Mouse (Mus musculus): ENCODE results near the gene Lingo1. TPM values are rescaled to one million over a fixed set of nuclear protein-coding genes. Genes with fewer than 3 reads are reported as not detected.

Lingo1 gene
- total and polyA plus RNA-seq, 3 experiments, result 0.11 TPM; not detected in 2

DNA sequence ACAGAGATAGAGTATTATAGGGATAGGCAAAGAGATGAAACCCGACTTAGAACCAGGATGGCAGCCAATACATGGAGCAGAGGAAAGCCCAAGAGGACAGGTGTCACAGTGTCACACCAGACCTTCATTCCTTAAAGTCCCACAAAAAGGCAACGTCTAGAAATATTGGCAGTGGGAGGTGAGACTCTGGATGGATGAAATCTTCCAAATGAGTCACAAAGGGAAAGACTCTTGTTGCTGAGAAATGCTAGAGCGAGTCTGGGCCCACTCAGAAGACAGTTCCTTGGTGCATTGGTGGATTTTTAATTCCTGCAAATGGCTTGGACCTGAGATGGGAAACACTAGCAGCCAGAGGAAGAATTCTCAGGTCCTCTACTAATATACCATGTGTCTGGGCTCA lies 102.2 kb downstream of the Lingo1 start:
- Histone ChIP-seq H3K27me3 (ENCODE audit: insufficient read depth, low read length) (no peaks in the 10 kb centered on the region), H3K9me3 (replicated peaks) (no peaks in the 10 kb centered on the region), H3K4me1 (ENCODE audit: insufficient read depth, low read depth, low read length) (no peaks in the 10 kb centered on the region), H3K4me3 (ENCODE audit: low read depth, low read length) (no peak overlapping the region), H3K36me3 (replicated peaks) (no peaks in the 10 kb centered on the region)
- DNase-seq (ENCODE audit: low spot score), result no peak
- ATAC-seq (ENCODE audit: extremely low read depth, insufficient number of reproducible peaks, low FRiP score, poor library complexity, severe bottlenecking), result no peak
- TF ChIP-seq GATA2 (IDR thresholded peaks at IDR 0.05; ENCODE audit: borderline replicate concordance, low read depth, low read length) (no peak), GATA1 (IDR thresholded peaks at IDR 0.05; ENCODE audit: borderline replicate concordance, low read length) (no peak), POLR2AphosphoS5 (IDR thresholded peaks at IDR 0.05; ENCODE audit: insufficient replicate concordance, low read depth, low read length) (no peak), TAL1 (conservative IDR thresholded peaks at IDR 0.05; ENCODE audit: low read depth, low read length) (no peak), CTCF (IDR thresholded peaks at IDR 0.05; ENCODE audit: low read depth, low read length) (no peak)

DNA sequence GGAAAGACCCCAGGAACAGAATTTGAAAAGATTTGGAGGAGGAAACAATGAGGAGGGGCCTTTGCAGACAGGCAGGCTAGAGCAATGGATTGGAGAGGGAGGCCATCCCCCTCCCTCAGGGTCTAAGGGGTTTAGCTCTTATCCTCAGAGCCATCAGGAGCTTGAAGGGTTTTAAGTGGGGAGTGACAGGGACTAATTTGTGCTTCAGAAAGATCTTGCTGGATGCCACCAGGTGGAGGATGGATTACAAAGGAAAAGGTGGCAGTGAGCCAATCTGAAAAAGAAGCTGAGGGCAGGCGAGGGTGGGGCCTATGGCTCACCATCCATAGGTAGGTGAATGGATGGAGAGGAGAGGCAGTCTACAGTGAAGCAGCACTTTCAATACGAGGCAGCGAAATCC lies 105.0 kb downstream of the Lingo1 start:
- H3K4me3 ChIP-seq (ENCODE audit: low read depth, low read length), result no peak overlapping the region
- ATAC-seq (ENCODE audit: extremely low read depth, insufficient number of reproducible peaks, low FRiP score, poor library complexity, severe bottlenecking), result no peak
- no peaks in the 10 kb centered on the region for H3K9me3 ChIP-seq (replicated peaks)
- no peaks in the 10 kb centered on the region for H3K36me3 ChIP-seq (replicated peaks)
- no peaks in the 10 kb centered on the region for H3K4me1 ChIP-seq (ENCODE audit: insufficient read depth, low read depth, low read length)
- TF ChIP-seq POLR2AphosphoS5 (IDR thresholded peaks at IDR 0.05; ENCODE audit: insufficient replicate concordance, low read depth, low read length) (no peak), GATA2 (IDR thresholded peaks at IDR 0.05; ENCODE audit: borderline replicate concordance, low read depth, low read length) (no peak), TAL1 (conservative IDR thresholded peaks at IDR 0.05; ENCODE audit: low read depth, low read length) (no peak), GATA1 (IDR thresholded peaks at IDR 0.05; ENCODE audit: borderline replicate concordance, low read length) (no peak), CTCF (IDR thresholded peaks at IDR 0.05; ENCODE audit: low read depth, low read length) (no peak)
- H3K27me3 ChIP-seq (ENCODE audit: insufficient read depth, low read length), result no peaks in the 10 kb centered on the region
- DNase-seq (ENCODE audit: low spot score), result no peak

DNA sequence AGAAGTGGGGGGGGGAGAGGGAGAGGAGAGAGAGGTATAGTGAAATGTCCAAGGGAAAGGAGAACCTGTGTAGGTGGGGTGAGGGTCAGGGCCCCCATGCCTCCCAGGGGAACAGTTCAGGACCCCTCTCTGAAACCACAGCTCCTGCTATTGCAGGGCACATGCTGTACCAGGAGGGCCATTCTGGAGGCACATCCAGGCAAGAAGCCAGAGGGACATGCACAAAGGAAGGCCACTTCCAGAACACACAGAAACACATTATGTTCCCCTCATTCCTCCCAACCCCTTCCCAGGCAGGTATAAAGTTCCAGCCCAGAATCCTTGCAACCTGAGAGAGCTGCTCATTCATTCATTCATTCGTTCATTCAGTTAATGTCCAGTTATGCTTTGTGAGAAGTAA lies 105.6 kb downstream of the Lingo1 start:
- no peak for DNase-seq (ENCODE audit: low spot score)
- Histone ChIP-seq H3K9me3 (replicated peaks) (no peaks in the 10 kb centered on the region), H3K27me3 (ENCODE audit: insufficient read depth, low read length) (0 out of 2 replicates have a peak, but pooled peaks cover 2% of the 10 kb centered on the region), H3K4me3 (ENCODE audit: low read depth, low read length) (no peak overlapping the region), H3K36me3 (replicated peaks) (no peaks in the 10 kb centered on the region), H3K4me1 (ENCODE audit: insufficient read depth, low read depth, low read length) (no peaks in the 10 kb centered on the region)
- TF ChIP-seq CTCF (IDR thresholded peaks at IDR 0.05; ENCODE audit: low read depth, low read length), result no peak
- no peak for ATAC-seq (ENCODE audit: extremely low read depth, insufficient number of reproducible peaks, low FRiP score, poor library complexity, severe bottlenecking)

DNA sequence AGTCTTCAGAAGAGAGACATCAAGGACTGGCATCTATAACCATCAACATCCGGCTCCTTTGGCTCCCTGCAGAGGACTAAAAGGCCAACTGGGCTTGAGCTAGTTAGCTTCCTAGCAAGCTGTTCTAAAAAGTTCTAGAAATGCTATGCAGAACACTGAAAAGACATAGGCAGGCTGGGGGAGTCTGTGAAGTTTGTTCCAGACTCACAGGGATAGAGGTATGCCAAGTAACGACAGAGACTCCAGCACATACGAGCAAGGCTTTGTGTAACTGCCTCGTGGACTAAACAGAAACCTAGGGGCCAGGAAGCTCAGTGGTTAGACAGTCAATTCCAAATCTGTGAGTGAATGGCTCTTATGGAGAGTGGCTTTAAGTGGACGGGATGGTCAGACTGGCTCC lies 108.8 kb downstream of the Lingo1 start:
- Histone ChIP-seq H3K27me3 (ENCODE audit: insufficient read depth, low read length) (peaks cover 10% of the 10 kb centered on the region; the same call in 1 of the 2 replicates), H3K9me3 (replicated peaks) (no peaks in the 10 kb centered on the region), H3K36me3 (replicated peaks) (no peaks in the 10 kb centered on the region), H3K4me3 (ENCODE audit: low read depth, low read length) (no peak overlapping the region), H3K4me1 (ENCODE audit: insufficient read depth, low read depth, low read length) (no peaks in the 10 kb centered on the region)
- ATAC-seq (ENCODE audit: extremely low read depth, insufficient number of reproducible peaks, low FRiP score, poor library complexity, severe bottlenecking) (no peak), DNase-seq (ENCODE audit: low spot score) (no peak)
- TF ChIP-seq GATA1 (IDR thresholded peaks at IDR 0.05; ENCODE audit: borderline replicate concordance, low read length), result no peak
- TF ChIP-seq GATA2 (IDR thresholded peaks at IDR 0.05; ENCODE audit: borderline replicate concordance, low read depth, low read length), result no peak
- TF ChIP-seq POLR2AphosphoS5 (IDR thresholded peaks at IDR 0.05; ENCODE audit: insufficient replicate concordance, low read depth, low read length), result no peak
- TF ChIP-seq TAL1 (conservative IDR thresholded peaks at IDR 0.05; ENCODE audit: low read depth, low read length), result no peak
- TF ChIP-seq CTCF (IDR thresholded peaks at IDR 0.05; ENCODE audit: low read depth, low read length), result no peak

DNA sequence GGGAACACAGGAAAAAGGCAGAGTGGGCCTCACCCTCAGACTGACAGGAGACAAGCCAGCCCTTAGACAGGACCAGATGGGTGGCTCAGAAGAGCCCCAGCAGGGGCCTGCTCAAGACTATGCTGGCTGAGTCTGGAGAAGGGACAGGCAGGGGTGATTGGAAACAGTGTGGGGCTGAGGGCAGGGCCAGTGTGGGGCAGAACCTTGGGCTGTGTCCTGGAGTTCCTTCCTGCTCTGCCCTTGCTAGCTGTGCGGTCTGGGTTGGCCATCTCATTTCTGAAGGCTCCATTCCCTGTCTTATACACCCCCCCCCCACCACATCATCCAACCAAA lies 109.2 kb downstream of the Lingo1 start:
- Histone ChIP-seq H3K9me3 (replicated peaks) (no peaks in the 10 kb centered on the region), H3K36me3 (replicated peaks) (no peaks in the 10 kb centered on the region), H3K4me3 (ENCODE audit: low read depth, low read length) (no peak overlapping the region), H3K27me3 (ENCODE audit: insufficient read depth, low read length) (peaks cover 10% of the 10 kb centered on the region; the same call in 1 of the 2 replicates), H3K4me1 (ENCODE audit: insufficient read depth, low read depth, low read length) (no peaks in the 10 kb centered on the region)
- ATAC-seq (ENCODE audit: extremely low read depth, insufficient number of reproducible peaks, low FRiP score, poor library complexity, severe bottlenecking) (no peak), DNase-seq (ENCODE audit: low spot score) (no peak)
- TF ChIP-seq TAL1 (conservative IDR thresholded peaks at IDR 0.05; ENCODE audit: low read depth, low read length) (no peak), GATA2 (IDR thresholded peaks at IDR 0.05; ENCODE audit: borderline replicate concordance, low read depth, low read length) (no peak), POLR2AphosphoS5 (IDR thresholded peaks at IDR 0.05; ENCODE audit: insufficient replicate concordance, low read depth, low read length) (no peak), GATA1 (IDR thresholded peaks at IDR 0.05; ENCODE audit: borderline replicate concordance, low read length) (no peak), CTCF (IDR thresholded peaks at IDR 0.05; ENCODE audit: low read depth, low read length) (no peak)

DNA sequence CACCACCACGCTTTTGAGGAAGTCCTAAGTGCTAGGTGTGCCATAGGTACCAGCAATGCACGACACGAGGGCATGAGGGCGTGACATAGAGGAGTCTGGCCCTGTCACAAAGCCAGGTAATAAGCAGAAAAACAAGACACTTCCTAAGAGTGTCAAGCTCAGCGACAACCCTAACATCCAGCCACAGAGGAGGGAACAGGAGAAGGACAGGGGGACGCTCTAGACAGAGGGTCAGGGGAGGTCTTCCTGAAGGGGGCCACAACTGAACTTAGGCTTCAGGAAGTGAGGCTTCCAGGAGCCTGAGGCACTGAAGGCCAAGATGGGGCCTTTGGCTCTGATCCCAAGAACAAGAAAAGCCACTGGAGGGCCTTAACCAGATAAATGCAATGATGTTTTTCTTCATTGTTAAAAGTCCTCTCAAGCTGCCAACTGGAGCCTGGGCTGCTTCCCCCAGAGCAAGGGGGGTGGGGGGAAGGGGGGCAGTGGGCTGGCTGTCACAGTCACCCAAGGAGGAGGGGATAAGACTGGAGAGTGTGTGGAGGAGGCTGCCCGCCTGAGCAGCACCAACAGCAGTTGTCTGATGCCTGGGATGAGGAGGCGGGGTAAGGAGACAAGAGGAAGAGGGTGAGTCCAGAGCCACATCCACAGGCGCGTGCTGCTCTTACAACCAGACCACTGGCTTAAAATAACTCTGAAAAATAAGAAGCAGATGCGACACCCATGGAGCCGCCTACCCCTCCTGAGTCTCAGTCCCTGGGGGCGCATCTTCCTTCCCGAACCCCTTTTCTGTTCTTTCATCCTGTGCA lies 109.7 kb downstream of the Lingo1 start:
- no peak for ATAC-seq (ENCODE audit: extremely low read depth, insufficient number of reproducible peaks, low FRiP score, poor library complexity, severe bottlenecking)

More for the DNA sequence above, 109.7 kb downstream of the Lingo1 start:
- no peaks in the 10 kb centered on the region for H3K4me1 ChIP-seq (ENCODE audit: insufficient read depth, low read depth, low read length)
- peaks cover 12% of the 10 kb centered on the region; the same call in 1 of the 2 replicates for H3K27me3 ChIP-seq (ENCODE audit: insufficient read depth, low read length)
- H3K4me3 ChIP-seq (ENCODE audit: low read depth, low read length), result no peak overlapping the region
- H3K9me3 ChIP-seq (replicated peaks), result no peaks in the 10 kb centered on the region
- TF ChIP-seq TAL1 (conservative IDR thresholded peaks at IDR 0.05; ENCODE audit: low read depth, low read length) (no peak), GATA1 (IDR thresholded peaks at IDR 0.05; ENCODE audit: borderline replicate concordance, low read length) (no peak), POLR2AphosphoS5 (IDR thresholded peaks at IDR 0.05; ENCODE audit: insufficient replicate concordance, low read depth, low read length) (no peak), GATA2 (IDR thresholded peaks at IDR 0.05; ENCODE audit: borderline replicate concordance, low read depth, low read length) (no peak), CTCF (IDR thresholded peaks at IDR 0.05; ENCODE audit: low read depth, low read length) (no peak)
- no peak for DNase-seq (ENCODE audit: low spot score)
- H3K36me3 ChIP-seq (replicated peaks), result no peaks in the 10 kb centered on the region

Measured in G1E (cell line).